Mouse (Mus musculus): ENCODE data around the gene Ephb1. TPM values are rescaled to one million over a fixed set of nuclear protein-coding genes. Genes with fewer than 3 reads are reported as not detected.
A peak's percentile ranks its signal among the peaks of the same experiment; 100 is the strongest.

The Ephb1 gene
- polyA plus RNA-seq, 1 experiment from 2014 or later: 5.2 TPM

GRCm38 (mm10) chr9:102122880-102123453 lies 231.5 kb downstream of the Ephb1 start:
- Histone ChIP-seq H3K4me3 (no peak overlapping the region), H3K36me3 (no peaks in the 10 kb centered on the region), H3K27me3 (no peaks in the 10 kb centered on the region), H3K9ac (no peak overlapping the region), H3K27ac (no peak overlapping the region), H3K4me2 (no peak overlapping the region), H3K9me3 (no peaks in the 10 kb centered on the region), H3K4me1 (peaks cover 6% of the 10 kb centered on the region)
- no peak for ATAC-seq (ENCODE audit: insufficient number of reproducible peaks, insufficient read depth, low FRiP score, low TSS enrichment, low read depth)
- WGBS: 19% methylated on average over 4 of the region's 4 CpGs

GRCm38 (mm10) chr9:102119422-102119821 lies 235.1 kb downstream of the Ephb1 start:
- Histone ChIP-seq H3K4me1 (peaks cover 6% of the 10 kb centered on the region), H3K9ac (no peak overlapping the region), H3K4me3 (no peak overlapping the region), H3K36me3 (no peaks in the 10 kb centered on the region), H3K4me2 (no peak overlapping the region), H3K9me3 (no peaks in the 10 kb centered on the region), H3K27ac (no peak overlapping the region), H3K27me3 (no peaks in the 10 kb centered on the region)
- no peak for ATAC-seq (ENCODE audit: insufficient number of reproducible peaks, insufficient read depth, low FRiP score, low TSS enrichment, low read depth)
- 88% methylated on average over 3 of the region's 3 CpGs for WGBS

- no peak overlapping the region for H3K9ac ChIP-seq
- no peaks in the 10 kb centered on the region for H3K9me3 ChIP-seq
- H3K27me3 ChIP-seq: no peaks in the 10 kb centered on the region
- WGBS: 91% methylated on average over 10 of the region's 10 CpGs
- H3K27ac ChIP-seq: no peak overlapping the region
- H3K36me3 ChIP-seq: no peaks in the 10 kb centered on the region
- H3K4me3 ChIP-seq: no peak overlapping the region
- H3K4me1 ChIP-seq: no peaks in the 10 kb centered on the region
- no peak for ATAC-seq (ENCODE audit: insufficient number of reproducible peaks, insufficient read depth, low FRiP score, low TSS enrichment, low read depth)
- H3K4me2 ChIP-seq: no peak overlapping the region
These were observed 239.2 kb downstream of the Ephb1 start for GRCm38 (mm10) chr9:102115326-102115725.

- WGBS: 75% methylated on average over 3 of the region's 3 CpGs
- no peaks in the 10 kb centered on the region for H3K27me3 ChIP-seq
- H3K36me3 ChIP-seq: no peaks in the 10 kb centered on the region
- no peaks in the 10 kb centered on the region for H3K9me3 ChIP-seq
- H3K4me3 ChIP-seq: no peak overlapping the region
- ATAC-seq (ENCODE audit: insufficient number of reproducible peaks, insufficient read depth, low FRiP score, low TSS enrichment, low read depth): no peak
- H3K27ac ChIP-seq: no peak overlapping the region
- H3K4me2 ChIP-seq: no peak overlapping the region
- H3K4me1 ChIP-seq: 0 out of 2 replicates have a peak, but pooled peaks cover 8% of the 10 kb centered on the region
- H3K9ac ChIP-seq: no peak overlapping the region
These were observed 243.0 kb downstream of the Ephb1 start for GRCm38 (mm10) chr9:102111471-102111870.

- H3K4me1 ChIP-seq: 0 out of 2 replicates have a peak, but pooled peaks cover 8% of the 10 kb centered on the region
- no peak for ATAC-seq (ENCODE audit: insufficient number of reproducible peaks, insufficient read depth, low FRiP score, low TSS enrichment, low read depth)
- no peaks in the 10 kb centered on the region for H3K9me3 ChIP-seq
- H3K9ac ChIP-seq: no peak overlapping the region
- 69% methylated on average over 3 of the region's 3 CpGs for WGBS
- no peak overlapping the region for H3K27ac ChIP-seq
- H3K4me2 ChIP-seq: no peak overlapping the region
- no peak overlapping the region for H3K4me3 ChIP-seq
- H3K27me3 ChIP-seq: no peaks in the 10 kb centered on the region
- H3K36me3 ChIP-seq: no peaks in the 10 kb centered on the region
These were observed 246.5 kb downstream of the Ephb1 start for GRCm38 (mm10) chr9:102107978-102108377.

GRCm38 (mm10) chr9:102107213-102107612 lies 247.3 kb downstream of the Ephb1 start:
- Histone ChIP-seq H3K27ac (no peak overlapping the region), H3K9me3 (no peaks in the 10 kb centered on the region), H3K27me3 (no peaks in the 10 kb centered on the region), H3K4me3 (no peak overlapping the region), H3K4me1 (0 out of 2 replicates have a peak, but pooled peaks cover 8% of the 10 kb centered on the region), H3K9ac (no peak overlapping the region), H3K36me3 (no peaks in the 10 kb centered on the region), H3K4me2 (no peak overlapping the region)
- no peak for ATAC-seq (ENCODE audit: insufficient number of reproducible peaks, insufficient read depth, low FRiP score, low TSS enrichment, low read depth)
- 51% methylated on average over 2 of the region's 2 CpGs for WGBS

- Histone ChIP-seq H3K27me3 (no peaks in the 10 kb centered on the region), H3K9me3 (no peaks in the 10 kb centered on the region), H3K9ac (no peak overlapping the region), H3K36me3 (no peaks in the 10 kb centered on the region), H3K4me2 (no peak overlapping the region), H3K4me3 (no peak overlapping the region), H3K4me1 (no peaks in the 10 kb centered on the region), H3K27ac (no peak overlapping the region)
- 28% methylated on average over 7 of the region's 7 CpGs for WGBS
- no peak for ATAC-seq (ENCODE audit: insufficient number of reproducible peaks, insufficient read depth, low FRiP score, low TSS enrichment, low read depth)
These were observed 257.7 kb downstream of the Ephb1 start for GRCm38 (mm10) chr9:102096825-102097224.

- WGBS: 67% methylated on average over 5 of the region's 5 CpGs
- Histone ChIP-seq H3K27me3 (no peaks in the 10 kb centered on the region), H3K9me3 (no peaks in the 10 kb centered on the region), H3K36me3 (no peaks in the 10 kb centered on the region), H3K4me2 (no peak overlapping the region), H3K4me3 (no peak overlapping the region), H3K9ac (no peak overlapping the region), H3K27ac (no peak overlapping the region), H3K4me1 (0 out of 2 replicates have a peak, but pooled peaks cover 5% of the 10 kb centered on the region)
- ATAC-seq (ENCODE audit: insufficient number of reproducible peaks, insufficient read depth, low FRiP score, low TSS enrichment, low read depth): peak; percentile 56; the same call in 1 of the 2 replicates
These were observed 265.9 kb downstream of the Ephb1 start for GRCm38 (mm10) chr9:102088598-102088997.

GRCm38 (mm10) chr9:102086053-102086706 lies 268.3 kb downstream of the Ephb1 start:
- 0 out of 2 replicates have a peak, but pooled peaks cover 5% of the 10 kb centered on the region for H3K4me1 ChIP-seq
- no peaks in the 10 kb centered on the region for H3K27me3 ChIP-seq
- H3K4me3 ChIP-seq: no peak overlapping the region
- no peaks in the 10 kb centered on the region for H3K36me3 ChIP-seq
- no peak for ATAC-seq (ENCODE audit: insufficient number of reproducible peaks, insufficient read depth, low FRiP score, low TSS enrichment, low read depth)
- H3K9ac ChIP-seq: no peak overlapping the region
- no peaks in the 10 kb centered on the region for H3K9me3 ChIP-seq
- no peak overlapping the region for H3K27ac ChIP-seq
- no peak overlapping the region for H3K4me2 ChIP-seq
- 84% methylated on average over 24 of the region's 24 CpGs for WGBS

GRCm38 (mm10) chr9:102085477-102085876 lies 269.0 kb downstream of the Ephb1 start:
- H3K27ac ChIP-seq: no peak overlapping the region
- no peaks in the 10 kb centered on the region for H3K4me1 ChIP-seq
- H3K27me3 ChIP-seq: no peaks in the 10 kb centered on the region
- 87% methylated on average over 9 of the region's 9 CpGs for WGBS
- no peak for ATAC-seq (ENCODE audit: insufficient number of reproducible peaks, insufficient read depth, low FRiP score, low TSS enrichment, low read depth)
- no peaks in the 10 kb centered on the region for H3K36me3 ChIP-seq
- no peaks in the 10 kb centered on the region for H3K9me3 ChIP-seq
- H3K4me2 ChIP-seq: no peak overlapping the region
- no peak overlapping the region for H3K4me3 ChIP-seq
- no peak overlapping the region for H3K9ac ChIP-seq

- 79% methylated on average over 5 of the region's 5 CpGs for WGBS
- Histone ChIP-seq H3K36me3 (no peaks in the 10 kb centered on the region), H3K4me3 (no peak overlapping the region), H3K9me3 (no peaks in the 10 kb centered on the region), H3K9ac (no peak overlapping the region), H3K27me3 (no peaks in the 10 kb centered on the region), H3K4me2 (no peak overlapping the region), H3K27ac (no peak overlapping the region), H3K4me1 (no peaks in the 10 kb centered on the region)
- no peak for ATAC-seq (ENCODE audit: insufficient number of reproducible peaks, insufficient read depth, low FRiP score, low TSS enrichment, low read depth)
These were observed 273.6 kb downstream of the Ephb1 start for GRCm38 (mm10) chr9:102080934-102081333.

GRCm38 (mm10) chr9:102079151-102079550 lies 275.3 kb downstream of the Ephb1 start:
- Histone ChIP-seq H3K36me3 (no peaks in the 10 kb centered on the region), H3K9me3 (no peaks in the 10 kb centered on the region), H3K4me1 (no peaks in the 10 kb centered on the region), H3K27me3 (no peaks in the 10 kb centered on the region), H3K4me3 (no peak overlapping the region), H3K4me2 (no peak overlapping the region), H3K27ac (no peak overlapping the region), H3K9ac (no peak overlapping the region)
- WGBS: 96% methylated on average over 2 of the region's 2 CpGs
- ATAC-seq (ENCODE audit: insufficient number of reproducible peaks, insufficient read depth, low FRiP score, low TSS enrichment, low read depth): no peak

All from embryonic facial prominence, embryonic 13.5 days (tissue).